Mouse (Mus musculus) limb, embryonic 15.5 days (tissue): ENCODE data around the gene Zbtb6. TPM values are rescaled to one million over a fixed set of nuclear protein-coding genes. Genes with fewer than 3 reads are reported as not detected.
A peak's percentile ranks its signal among the peaks of the same experiment; 100 is the strongest.

Source experiments
- ATAC-seq: fragments of 200-750 bp; cut with Nextera tagmentation; 2 replicates; pipeline ENCODE4 v1.8.0; 2017; ENCODE audit warnings: low read depth, moderate TSS enrichment; ENCODE audit not compliant: insufficient number of reproducible peaks, low FRiP score, low TSS enrichment
- H3K27ac ChIP-seq: fragments of 300-500 bp; sonication (generic); 2 replicates; pipeline ENCODE4 v1.5.1; 2015; ENCODE audit warnings: moderate library complexity, mild to moderate bottlenecking, inconsistent platforms
- H3K27me3 ChIP-seq: fragments of 300-500 bp; sonication (generic); 2 replicates; pipeline ENCODE4 v1.6.1; 2015; ENCODE audit warnings: inconsistent platforms
- H3K36me3 ChIP-seq: fragments of 300-500 bp; sonication (generic); 2 replicates; pipeline ENCODE4 v1.6.1; 2015; ENCODE audit warnings: inconsistent platforms
- H3K4me1 ChIP-seq: fragments of 300-500 bp; sonication (generic); 2 replicates; pipeline ENCODE4 v1.6.1; 2015; ENCODE audit warnings: inconsistent platforms
- H3K4me2 ChIP-seq: fragments of 300-500 bp; sonication (generic); 2 replicates; pipeline ENCODE4 v1.6.1; 2015; ENCODE audit warnings: mild to moderate bottlenecking, inconsistent platforms
- H3K4me3 ChIP-seq: fragments of 300-500 bp; sonication (generic); 2 replicates; pipeline ENCODE4 v1.5.1; 2015; ENCODE audit warnings: mild to moderate bottlenecking, inconsistent platforms
- H3K9ac ChIP-seq: fragments of 300-500 bp; sonication (generic); 2 replicates; pipeline ENCODE4 v1.6.1; 2015; ENCODE audit warnings: inconsistent platforms
- H3K9me3 ChIP-seq: fragments of 300-500 bp; sonication (generic); 2 replicates; pipeline ENCODE4 v1.6.1; 2016; ENCODE audit warnings: inconsistent platforms
- WGBS: fragments of 180-500 bp; shearing (Covaris S2); methylation state at CpG from one replicate; pipeline ENCODE4 v1.1.7; 2015; 5-methylcytosine and 5-hydroxymethylcytosine counted together
- polyA plus RNA-seq: library from polyadenylated mRNA; unstranded; fragments of >200 nt; fragmentation: Nextera tagmentation; extraction: Ambion mirVana; gene quantifications from 2 replicates; pipeline ENCODE4 v1.2.1, GENCODE M21; 2015

Gene Zbtb6
- 5.3 and 8.3 TPM in 2 replicates for polyA plus RNA-seq

DNA sequence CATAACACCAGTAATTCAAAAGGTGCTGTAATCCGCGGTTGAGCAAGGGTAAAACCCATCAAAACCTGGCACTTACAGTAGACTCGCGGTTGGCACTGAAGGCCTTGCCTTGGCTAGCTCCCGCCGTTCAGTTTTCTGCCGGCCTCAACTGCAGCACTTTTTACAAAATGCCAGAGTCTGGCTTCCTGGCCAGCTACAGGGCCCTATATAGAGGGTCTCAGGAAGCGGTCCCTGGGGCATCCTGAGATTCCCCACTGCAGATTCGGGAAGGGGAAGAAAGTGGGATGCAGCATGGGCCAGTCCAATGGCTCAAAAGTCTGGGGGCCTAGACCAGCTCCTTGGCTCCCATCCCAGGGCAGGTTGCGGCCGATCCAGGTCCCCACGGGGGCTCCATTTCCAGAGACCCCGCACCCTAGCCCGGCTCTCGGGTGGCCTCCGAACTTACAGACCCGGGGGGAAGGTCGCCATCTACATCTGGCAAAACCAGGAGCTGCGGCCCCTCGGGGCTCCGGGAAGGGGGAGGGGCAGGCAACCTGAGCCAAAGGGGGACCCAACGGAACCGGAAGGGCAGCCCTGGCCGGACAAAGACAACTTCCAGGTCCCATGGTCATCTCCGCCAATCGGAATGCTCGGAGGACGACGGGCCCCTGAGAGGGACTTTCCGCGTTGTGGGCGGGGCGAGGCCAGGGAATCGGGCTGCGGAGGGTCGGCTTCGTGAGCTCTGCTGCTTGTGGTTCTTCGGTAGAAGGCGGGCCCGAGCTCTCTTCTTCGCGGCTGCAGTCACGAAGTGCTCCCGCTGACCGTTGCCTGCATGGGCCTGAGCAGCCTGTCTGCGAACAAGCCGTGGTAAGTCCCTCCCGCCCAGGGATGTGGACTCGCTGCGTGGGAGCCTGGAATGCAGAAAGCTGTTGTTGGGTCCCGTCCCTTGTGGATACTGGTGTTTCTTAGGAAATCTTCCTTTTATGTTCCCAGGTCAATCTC lies at the start of gene Zbtb6, which contains the start of the genes Zbtb26 and Rabgap1:
Gene Zbtb6, minus strand, starts transcription at position 561 of the 981 bp plus-strand sequence.
Gene Zbtb26, minus strand, starts transcription at position 525 of the 981 bp plus-strand sequence.
Gene Rabgap1, plus strand, starts transcription at position 669 of the 981 bp plus-strand sequence.
- Histone ChIP-seq H3K4me1 (peaks cover 7% of the 10 kb centered on the region; the same call in 1 of the 2 replicates), H3K4me3 (peak within 1 kb of the TSS; percentile 72), H3K9ac (peak within 1 kb of the TSS; percentile 91), H3K9me3 (no peaks in the 10 kb centered on the region), H3K27ac (peak within 1 kb of the TSS; percentile 93), H3K36me3 (no peaks in the 10 kb centered on the region), H3K4me2 (peak within 1 kb of the TSS; percentile 63), H3K27me3 (no peaks in the 10 kb centered on the region)
- peak; percentile 97 for ATAC-seq
- under 1% methylated on average over 51 of the region's 51 CpGs for WGBS

DNA sequence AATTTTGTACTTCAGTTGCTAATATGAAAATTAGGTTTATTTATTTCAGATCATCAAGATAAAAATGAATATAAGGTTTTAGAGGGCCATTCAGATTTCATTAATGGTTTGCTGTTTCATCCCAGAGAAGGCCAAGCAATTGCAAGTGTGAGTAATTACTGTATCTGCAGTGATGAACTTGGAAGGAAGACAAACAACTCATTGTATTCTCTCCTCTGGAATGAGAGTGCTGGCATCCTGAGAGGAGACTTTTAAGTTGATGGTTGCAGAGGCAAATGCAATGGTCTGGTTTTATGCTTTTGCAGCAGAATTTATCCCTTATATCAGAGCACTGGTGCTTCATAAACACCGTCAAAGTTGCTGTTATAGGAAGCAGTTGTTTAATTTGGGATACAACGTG lies 46.0 kb upstream of the Zbtb6 start:
- 93% methylated on average over 2 of the region's 2 CpGs for WGBS
- no peaks in the 10 kb centered on the region for H3K4me1 ChIP-seq
- no peaks in the 10 kb centered on the region for H3K9me3 ChIP-seq
- no peak for ATAC-seq
- no peak overlapping the region for H3K27ac ChIP-seq
- no peak overlapping the region for H3K4me2 ChIP-seq
- H3K27me3 ChIP-seq: no peaks in the 10 kb centered on the region
- H3K36me3 ChIP-seq: peaks cover 53% of the 10 kb centered on the region
- no peak overlapping the region for H3K9ac ChIP-seq
- H3K4me3 ChIP-seq: no peak overlapping the region

DNA sequence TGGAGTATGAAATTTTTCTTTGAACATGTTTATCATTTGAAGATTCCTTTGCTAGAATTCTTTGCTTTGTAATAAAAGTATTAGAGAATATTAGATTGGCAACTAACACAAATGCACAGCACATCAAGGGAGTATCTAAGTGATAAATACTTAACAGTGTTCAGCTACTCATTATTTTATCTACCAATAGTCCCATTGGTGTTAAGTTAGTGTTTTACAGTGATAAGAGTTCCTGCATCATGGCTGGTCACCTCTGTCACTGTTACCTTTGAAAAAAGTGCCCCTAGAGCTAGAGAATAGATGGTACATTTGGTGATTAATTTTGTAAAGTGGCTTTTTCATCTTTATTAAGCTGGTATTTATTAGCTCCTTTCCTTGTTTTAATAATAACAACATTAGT lies 43.4 kb upstream of the Zbtb6 start:
- H3K4me3 ChIP-seq: no peak overlapping the region
- no peaks in the 10 kb centered on the region for H3K27me3 ChIP-seq
- no peak overlapping the region for H3K27ac ChIP-seq
- peaks cover 49% of the 10 kb centered on the region for H3K36me3 ChIP-seq
- no peak overlapping the region for H3K9ac ChIP-seq
- H3K9me3 ChIP-seq: no peaks in the 10 kb centered on the region
- H3K4me2 ChIP-seq: no peak overlapping the region
- ATAC-seq: no peak
- H3K4me1 ChIP-seq: no peaks in the 10 kb centered on the region

DNA sequence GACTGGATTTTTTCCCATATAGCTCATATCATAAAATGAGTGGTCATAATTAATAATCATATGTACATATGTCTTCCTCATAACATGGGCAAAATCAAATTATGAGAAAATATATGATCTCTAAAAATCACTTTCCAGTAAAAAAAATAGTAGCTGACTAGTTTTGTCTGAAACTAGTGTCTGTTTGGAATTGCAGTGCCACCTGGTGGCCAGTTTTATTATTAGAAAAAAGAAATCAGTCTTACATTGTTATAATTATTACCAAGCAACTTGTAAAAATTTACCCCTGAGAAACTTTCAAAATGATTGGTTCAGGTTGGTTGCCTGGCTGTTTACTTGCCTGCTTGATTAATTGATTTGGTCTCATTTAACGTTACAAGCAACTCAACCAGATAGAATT lies 42.4 kb upstream of the Zbtb6 start:
- 72% methylated on average over 1 of the region's 1 CpGs for WGBS
- Histone ChIP-seq H3K4me3 (no peak overlapping the region), H3K27me3 (no peaks in the 10 kb centered on the region), H3K9me3 (no peaks in the 10 kb centered on the region), H3K36me3 (peaks cover 49% of the 10 kb centered on the region), H3K27ac (no peak overlapping the region), H3K4me1 (no peaks in the 10 kb centered on the region), H3K9ac (no peak overlapping the region), H3K4me2 (no peak overlapping the region)
- ATAC-seq: no peak

DNA sequence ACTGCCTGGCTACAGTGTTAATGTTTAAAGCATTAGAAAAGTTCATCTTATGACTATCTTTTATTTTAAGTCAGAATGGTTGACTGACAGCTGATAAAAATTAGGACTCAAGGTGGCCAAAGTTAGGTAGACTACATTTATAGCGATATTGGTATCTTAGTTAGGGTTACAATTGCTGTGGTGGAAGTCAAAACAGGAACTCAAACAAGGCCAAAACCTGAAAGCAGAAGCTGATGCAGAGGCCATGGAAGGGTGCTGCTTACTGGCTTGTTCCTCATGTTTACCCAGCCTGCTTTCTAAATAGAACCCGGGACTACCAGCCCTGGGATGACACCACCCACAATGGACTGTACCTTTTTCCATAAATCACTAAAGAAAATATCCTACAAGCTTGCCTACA lies 41.2 kb upstream of the Zbtb6 start:
- no peaks in the 10 kb centered on the region for H3K9me3 ChIP-seq
- H3K4me2 ChIP-seq: no peak overlapping the region
- H3K4me3 ChIP-seq: no peak overlapping the region
- peaks cover 37% of the 10 kb centered on the region for H3K36me3 ChIP-seq
- ATAC-seq: no peak
- H3K27ac ChIP-seq: no peak overlapping the region
- 91% methylated on average over 2 of the region's 2 CpGs for WGBS
- no peaks in the 10 kb centered on the region for H3K4me1 ChIP-seq
- H3K27me3 ChIP-seq: no peaks in the 10 kb centered on the region
- H3K9ac ChIP-seq: no peak overlapping the region

DNA sequence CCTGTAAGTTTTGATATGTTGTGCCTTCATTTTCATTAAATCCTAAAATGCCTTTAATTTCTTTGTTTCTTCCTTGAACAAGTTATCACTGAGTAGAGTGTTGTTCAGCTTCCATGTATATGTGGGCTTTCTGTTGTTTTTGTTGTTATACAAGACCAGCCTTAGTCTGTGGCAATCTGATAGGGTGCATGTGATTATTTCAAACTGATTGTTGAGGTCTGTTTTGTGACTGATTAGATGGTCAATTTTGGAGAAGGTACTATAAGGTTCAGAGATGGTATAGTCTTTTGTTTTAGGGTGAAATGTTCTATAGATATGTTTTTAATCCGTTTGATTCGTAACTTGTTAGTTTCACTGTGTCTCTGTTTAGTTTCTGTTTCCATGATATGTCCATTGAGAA lies 37.1 kb upstream of the Zbtb6 start:
- H3K4me1 ChIP-seq: no peaks in the 10 kb centered on the region
- H3K9me3 ChIP-seq: no peaks in the 10 kb centered on the region
- no peak overlapping the region for H3K4me3 ChIP-seq
- no peak overlapping the region for H3K27ac ChIP-seq
- ATAC-seq: no peak
- WGBS: 94% methylated on average over 2 of the region's 2 CpGs
- H3K4me2 ChIP-seq: no peak overlapping the region
- H3K9ac ChIP-seq: no peak overlapping the region
- no peaks in the 10 kb centered on the region for H3K27me3 ChIP-seq
- H3K36me3 ChIP-seq: peaks cover 61% of the 10 kb centered on the region

DNA sequence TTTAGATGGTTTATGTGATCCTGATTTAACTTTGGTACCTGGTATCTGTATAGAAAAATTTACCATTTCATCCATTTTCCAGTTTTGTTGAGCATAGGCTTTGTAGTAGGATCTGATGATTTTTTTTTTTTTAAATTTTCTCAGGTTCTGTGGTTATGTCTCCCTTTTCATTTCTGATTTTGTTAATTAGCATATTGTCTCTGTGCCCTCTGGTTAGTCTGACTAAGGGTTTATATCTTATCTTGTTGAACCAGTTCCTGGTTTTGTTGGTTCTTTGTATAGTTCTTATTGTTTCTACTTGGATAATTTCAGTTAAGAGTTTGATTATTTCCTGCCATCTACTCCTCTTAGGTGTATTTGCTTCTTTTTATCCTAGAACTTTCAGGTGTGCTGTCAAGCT lies 36.6 kb upstream of the Zbtb6 start:
- Histone ChIP-seq H3K9me3 (no peaks in the 10 kb centered on the region), H3K9ac (no peak overlapping the region), H3K27me3 (no peaks in the 10 kb centered on the region), H3K36me3 (peaks cover 57% of the 10 kb centered on the region), H3K27ac (no peak overlapping the region), H3K4me2 (no peak overlapping the region), H3K4me3 (no peak overlapping the region), H3K4me1 (no peaks in the 10 kb centered on the region)
- ATAC-seq: no peak

DNA sequence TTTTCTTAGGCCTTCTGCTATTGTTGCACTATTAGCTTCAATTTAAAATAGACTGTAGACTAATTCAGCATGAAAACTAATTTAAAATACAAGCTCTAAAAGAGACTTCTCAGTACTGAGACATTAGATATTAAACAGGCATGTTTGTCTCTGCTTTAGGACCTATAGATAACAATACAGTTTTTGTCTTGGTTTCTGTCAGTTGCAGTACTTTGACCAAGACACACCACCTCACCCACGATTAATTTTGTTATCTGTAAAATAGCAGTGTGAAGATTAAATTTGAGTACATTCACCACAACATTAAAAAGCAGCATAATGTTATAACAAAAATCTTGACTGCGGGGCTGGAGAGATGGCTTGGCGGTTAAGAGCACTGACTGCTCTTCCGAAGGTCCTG lies 23.3 kb upstream of the Zbtb6 start:
- Histone ChIP-seq H3K4me1 (no peaks in the 10 kb centered on the region), H3K27ac (no peak overlapping the region), H3K9ac (no peak overlapping the region), H3K36me3 (peaks cover 12% of the 10 kb centered on the region), H3K27me3 (no peaks in the 10 kb centered on the region), H3K4me2 (no peak overlapping the region), H3K4me3 (no peak overlapping the region), H3K9me3 (no peaks in the 10 kb centered on the region)
- ATAC-seq: no peak
- 95% methylated on average over 4 of the region's 4 CpGs for WGBS

DNA sequence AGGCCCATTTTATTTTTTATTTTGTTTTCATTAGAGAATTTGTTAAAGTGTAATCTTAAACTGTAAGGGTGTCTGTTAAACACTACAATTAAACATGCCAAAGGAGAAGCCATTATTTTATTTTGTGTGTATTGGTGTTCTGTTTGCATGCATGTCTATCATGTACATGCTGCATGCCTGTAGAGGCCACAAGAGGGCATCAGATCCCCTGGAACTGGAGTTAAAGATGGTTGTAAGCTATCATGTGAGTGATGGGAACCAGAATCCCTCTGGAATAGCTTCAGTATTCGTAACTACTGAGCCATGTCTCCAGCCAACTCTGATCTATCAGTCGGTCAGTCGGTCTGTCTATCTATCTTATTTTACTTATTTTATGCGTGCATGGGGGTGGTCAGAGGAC lies 17.7 kb upstream of the Zbtb6 start:
- Histone ChIP-seq H3K9me3 (no peaks in the 10 kb centered on the region), H3K4me1 (no peaks in the 10 kb centered on the region), H3K27me3 (no peaks in the 10 kb centered on the region), H3K4me3 (no peak overlapping the region), H3K36me3 (peaks cover 4% of the 10 kb centered on the region; the same call in 1 of the 2 replicates), H3K27ac (no peak overlapping the region), H3K9ac (no peak overlapping the region), H3K4me2 (no peak overlapping the region)
- whole genome bisulfite sequencing: 91% methylated on average over 4 of the region's 4 CpGs
- no peak for ATAC-seq

DNA sequence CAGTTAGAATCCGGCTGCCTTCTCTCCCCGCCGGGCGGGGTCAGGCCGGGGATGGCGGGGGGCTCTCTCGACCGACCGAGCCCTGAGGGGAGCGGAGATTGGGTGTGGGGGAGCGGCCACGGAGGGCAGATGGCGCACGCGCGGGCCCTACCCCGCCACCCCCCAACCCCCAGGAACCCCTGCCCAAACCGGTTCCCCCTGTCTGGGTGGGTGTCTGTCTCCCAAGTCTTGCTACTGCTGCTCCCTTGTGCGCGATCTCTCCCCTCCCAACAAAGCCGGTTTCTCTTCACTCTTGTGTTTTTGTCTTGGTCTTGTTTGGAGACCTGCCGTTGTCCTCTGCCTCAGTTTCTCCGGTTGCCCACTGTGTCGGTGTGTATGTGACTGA lies 9.4 kb upstream of the Zbtb6 start:
- under 1% methylated on average over 22 of the region's 24 CpGs for WGBS
- peak overlapping the region; percentile 70 for H3K4me2 ChIP-seq
- H3K27me3 ChIP-seq: no peaks in the 10 kb centered on the region
- no peaks in the 10 kb centered on the region for H3K36me3 ChIP-seq
- peak overlapping the region; percentile 89 for H3K4me3 ChIP-seq
- no peaks in the 10 kb centered on the region for H3K9me3 ChIP-seq
- H3K27ac ChIP-seq: peak overlapping the region; percentile 93
- peak overlapping the region; percentile 90 for H3K9ac ChIP-seq
- H3K4me1 ChIP-seq: peaks cover 9% of the 10 kb centered on the region
- peak; percentile 85 for ATAC-seq

DNA sequence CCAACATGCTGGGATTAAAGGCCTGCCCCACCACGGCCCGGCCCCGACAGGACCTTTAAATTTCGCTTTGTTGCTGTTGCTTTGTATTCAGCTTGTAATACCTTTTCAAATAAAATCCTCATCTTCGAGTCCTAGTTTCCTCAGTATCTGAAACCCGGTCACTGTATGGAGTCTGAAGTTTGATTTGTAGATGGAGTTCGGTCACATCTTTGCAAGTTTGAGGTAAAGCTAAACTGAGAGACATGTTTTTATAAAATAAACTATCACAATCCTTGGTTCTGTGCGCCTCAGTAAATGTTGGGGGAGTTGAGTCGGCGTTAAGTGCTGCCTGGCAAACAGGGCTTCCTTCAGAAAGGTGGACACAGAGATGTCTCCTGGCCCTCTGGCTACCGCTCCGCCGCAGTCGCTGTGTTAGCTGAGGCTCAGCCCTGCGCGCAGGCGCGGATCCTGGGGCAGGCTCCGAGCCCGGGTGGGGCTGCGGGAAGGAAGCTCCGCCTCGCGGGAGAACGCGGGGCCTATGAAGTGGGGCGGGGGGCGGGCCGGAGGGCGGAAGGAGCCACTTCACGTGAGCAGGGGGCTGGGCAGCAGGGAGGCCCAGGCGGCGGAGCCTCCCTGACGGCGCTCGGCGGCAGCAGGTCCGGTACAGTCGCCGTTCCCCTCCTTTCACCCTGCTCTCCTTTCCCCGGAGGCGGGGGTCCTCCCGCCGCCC lies 8.8 kb upstream of the Zbtb6 start:
- H3K36me3 ChIP-seq: no peaks in the 10 kb centered on the region
- H3K9ac ChIP-seq: peak overlapping the region; percentile 90
- H3K27me3 ChIP-seq: no peaks in the 10 kb centered on the region
- peak overlapping the region; percentile 89 for H3K4me3 ChIP-seq
- H3K4me2 ChIP-seq: peak overlapping the region; percentile 70
- no peaks in the 10 kb centered on the region for H3K9me3 ChIP-seq
- H3K27ac ChIP-seq: peak overlapping the region; percentile 93
- peaks cover 9% of the 10 kb centered on the region for H3K4me1 ChIP-seq
- peak; percentile 96 for ATAC-seq
- 12% methylated on average over 26 of the region's 44 CpGs for WGBS

DNA sequence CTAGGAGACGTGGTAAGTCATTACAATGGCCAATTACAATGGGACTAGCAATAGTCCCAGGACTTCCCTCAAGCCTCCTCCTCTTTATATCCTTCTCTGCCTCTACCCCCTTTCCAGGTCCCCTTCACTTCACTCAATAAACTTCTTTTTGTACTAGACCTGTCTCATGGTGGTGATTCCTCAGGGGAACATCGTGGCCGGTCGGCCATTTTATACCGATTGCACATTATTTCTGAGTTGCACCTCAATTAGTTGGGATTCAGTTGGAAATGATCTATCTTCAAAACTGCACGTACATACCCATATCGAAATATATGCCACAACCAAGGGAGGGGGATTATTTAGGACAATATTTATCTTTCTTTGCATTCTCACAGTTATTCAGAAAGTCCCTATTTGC lies 11.4 kb downstream of the Zbtb6 start:
- Histone ChIP-seq H3K9me3 (no peaks in the 10 kb centered on the region), H3K27ac (peak overlapping the region; percentile 98), H3K9ac (peak overlapping the region; percentile 72; the same call in 1 of the 2 replicates), H3K4me3 (peak overlapping the region; percentile 82), H3K36me3 (peaks cover 22% of the 10 kb centered on the region), H3K4me1 (peaks cover 14% of the 10 kb centered on the region), H3K27me3 (no peaks in the 10 kb centered on the region), H3K4me2 (peak overlapping the region; percentile 74)
- ATAC-seq: no peak
- WGBS: 23% methylated on average over 7 of the region's 7 CpGs
